Mouse (Mus musculus): ENCODE data around the gene Sppl2a.

DNA sequence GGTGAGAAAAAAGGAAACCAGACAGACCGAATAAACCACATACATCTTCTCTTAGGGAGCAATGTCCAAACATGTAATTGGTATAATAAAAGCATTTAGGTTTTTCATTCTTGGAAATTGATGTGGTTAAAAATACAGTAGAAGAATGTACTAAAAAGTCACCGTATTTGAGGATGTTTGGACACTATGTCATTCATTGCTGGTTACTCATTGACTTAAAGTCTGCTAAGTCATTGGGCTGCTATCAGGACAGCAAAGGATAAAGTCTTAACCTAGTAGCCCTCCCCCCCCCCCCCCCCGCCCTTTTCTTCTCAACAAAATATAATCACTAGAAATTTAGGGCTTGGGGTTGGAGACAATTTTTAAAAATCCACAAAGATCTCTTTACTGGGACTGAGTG, 15.2 kb upstream of the Sppl2a start:
- TF ChIP-seq CTCF (IDR thresholded peaks at IDR 0.05; ENCODE audit: low read depth, low read length): no peak
- TF ChIP-seq POLR2A (IDR thresholded peaks at IDR 0.05; ENCODE audit: extremely low read depth, insufficient read depth, low read length): no peak
